ENCODE assay signal across 8 mouse cellular contexts in the genomic region with DNA sequence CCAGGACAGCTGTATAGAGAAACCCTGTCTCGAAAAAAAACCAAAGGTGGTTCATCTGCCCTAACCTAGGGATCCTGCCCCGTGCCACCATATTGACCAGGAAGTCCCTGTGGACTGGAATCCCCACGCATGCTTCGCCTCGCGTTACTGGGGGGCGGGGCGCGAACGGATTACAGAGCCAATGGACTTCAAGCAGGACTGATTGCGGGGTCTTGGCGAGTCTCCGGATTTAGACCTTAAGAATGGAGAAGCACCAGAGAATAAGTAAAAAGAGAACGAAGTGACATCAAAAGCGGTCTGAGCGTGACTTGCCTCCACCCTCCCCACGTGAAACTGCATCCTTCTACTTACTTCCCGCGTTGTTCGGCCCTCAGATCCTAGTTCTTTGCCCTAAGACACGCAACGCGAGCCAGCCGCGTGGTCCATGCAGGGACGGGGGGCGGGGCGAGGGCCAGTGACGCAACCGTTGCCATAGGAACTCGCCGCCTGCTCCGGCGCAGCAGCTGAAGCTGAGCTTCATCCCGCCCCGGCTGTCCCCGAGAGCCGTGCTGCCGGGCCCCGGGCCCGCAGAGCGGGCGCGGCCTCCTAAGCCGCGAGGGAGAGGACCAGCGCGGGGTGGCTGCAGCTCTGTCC. TPM values are rescaled to one million over a fixed set of nuclear protein-coding genes. Genes with fewer than 3 reads are reported as not detected.
DNase-seq lines count a peak whose midpoint lies in the region; ATAC-seq and TF ChIP-seq lines count a peak whose summit lies in the region.

A gene (plus strand): TSS at position 80 of the 633 bp plus-strand sequence.

- TF ChIP-seq POLR2A in bone marrow macrophage, adult 2 months (IDR thresholded peaks at IDR 0.05; ENCODE audit: borderline replicate concordance, low read depth, low read length): no peak

- no peak within 1 kb of the TSS for H3K27ac ChIP-seq in bone marrow macrophage, adult 2 months (ENCODE audit: insufficient read depth, low read depth, low read length)
- no peak within 1 kb of the TSS for H3K27ac ChIP-seq in embryonic facial prominence, embryonic 15.5 days (replicated peaks)
- H3K27ac ChIP-seq in kidney, embryonic 14.5 days (ENCODE audit: low read depth, low read length): no peak within 1 kb of the TSS
- H3K27ac ChIP-seq in limb, embryonic 15.5 days: no peak within 1 kb of the TSS
- H3K27ac ChIP-seq in midbrain, postnatal 0 days (ENCODE audit: low read depth, low read length): peak within 1 kb of the TSS; percentile 78

- H3K4me3 ChIP-seq in bone marrow macrophage, adult 2 months (ENCODE audit: insufficient read depth, low read length): peak within 1 kb of the TSS; percentile 60
- peak within 1 kb of the TSS; percentile 68 for H3K4me3 ChIP-seq in embryonic facial prominence, embryonic 15.5 days (replicated peaks)
- H3K4me3 ChIP-seq in kidney, embryonic 14.5 days (ENCODE audit: low read length): peak within 1 kb of the TSS; percentile 68
- H3K4me3 ChIP-seq in limb, embryonic 15.5 days: peak within 1 kb of the TSS; percentile 68
- H3K4me3 ChIP-seq in midbrain, postnatal 0 days (ENCODE audit: low read depth, low read length): peak within 1 kb of the TSS; percentile 87

- peaks cover 58% of the 10 kb centered on the region for H3K36me3 ChIP-seq in embryonic facial prominence, embryonic 15.5 days
- peaks cover 49% of the 10 kb centered on the region for H3K36me3 ChIP-seq in kidney, embryonic 14.5 days (ENCODE audit: control insufficient read depth, insufficient read depth, low read length)
- H3K36me3 ChIP-seq in limb, embryonic 15.5 days: peaks cover 58% of the 10 kb centered on the region
- peaks cover 45% of the 10 kb centered on the region for H3K36me3 ChIP-seq in midbrain, postnatal 0 days (ENCODE audit: insufficient read depth, low read length)

- 2% methylated on average over 45 of the region's 48 CpGs for WGBS in embryonic facial prominence, embryonic 15.5 days
- 2% methylated on average over 46 of the region's 48 CpGs for WGBS in kidney, embryonic 14.5 days
- 2% methylated on average over 43 of the region's 48 CpGs for WGBS in limb, embryonic 15.5 days
- 2% methylated on average over 42 of the region's 48 CpGs for WGBS in midbrain, postnatal 0 days

- H3K9ac ChIP-seq in embryonic facial prominence, embryonic 15.5 days: peak within 1 kb of the TSS; percentile 47
- peak within 1 kb of the TSS; percentile 63 for H3K9ac ChIP-seq in kidney, embryonic 14.5 days (ENCODE audit: low read depth, low read length)
- H3K9ac ChIP-seq in limb, embryonic 15.5 days: peak within 1 kb of the TSS; percentile 57; the same call in 1 of the 2 replicates
- H3K9ac ChIP-seq in midbrain, postnatal 0 days (replicated peaks; ENCODE audit: low read length, poor library complexity, severe bottlenecking): peak within 1 kb of the TSS; percentile 86

- DNase-seq in B cell, adult 2 months: peak; percentile 94 to 96
- peak; percentile 81 to 89 for DNase-seq in heart, adult 9 months (ENCODE audit: low spot score in 2 of 2)
- peak; percentile 93 for DNase-seq in midbrain, postnatal 0 days (ENCODE audit: low spot score)
- peak; percentile 84 to 93 for DNase-seq in spleen, postnatal 10 days (ENCODE audit: low spot score in 2 of 2)

- TF ChIP-seq CTCF in bone marrow macrophage, adult 2 months (IDR thresholded peaks at IDR 0.05; ENCODE audit: low read depth, low read length): no peak
- no peak for TF ChIP-seq CTCF in midbrain, postnatal 0 days (IDR thresholded peaks at IDR 0.05)

- H3K27me3 ChIP-seq in embryonic facial prominence, embryonic 15.5 days: peaks cover 15% of the 10 kb centered on the region
- H3K27me3 ChIP-seq in kidney, embryonic 14.5 days (ENCODE audit: control insufficient read depth, insufficient read depth, low read length): peaks cover 13% of the 10 kb centered on the region
- peaks cover 18% of the 10 kb centered on the region for H3K27me3 ChIP-seq in limb, embryonic 15.5 days
- H3K27me3 ChIP-seq in midbrain, postnatal 0 days (ENCODE audit: insufficient read depth, low read length): no peaks in the 10 kb centered on the region

- H3K4me1 ChIP-seq in bone marrow macrophage, adult 2 months (ENCODE audit: control insufficient read depth, insufficient read depth, low read length): peaks cover 6% of the 10 kb centered on the region; the same call in 1 of the 2 replicates
- H3K4me1 ChIP-seq in embryonic facial prominence, embryonic 15.5 days: peaks cover 40% of the 10 kb centered on the region
- peaks cover 17% of the 10 kb centered on the region for H3K4me1 ChIP-seq in kidney, embryonic 14.5 days (ENCODE audit: control insufficient read depth, insufficient read depth, low read length)
- H3K4me1 ChIP-seq in limb, embryonic 15.5 days: peaks cover 30% of the 10 kb centered on the region
- H3K4me1 ChIP-seq in midbrain, postnatal 0 days (ENCODE audit: insufficient read depth, low read length): peaks cover 11% of the 10 kb centered on the region; the same call in 1 of the 2 replicates

- ATAC-seq in embryonic facial prominence, embryonic 15.5 days (ENCODE audit: insufficient number of reproducible peaks, low FRiP score, low TSS enrichment, low read depth): peak; percentile 86
- ATAC-seq in kidney, embryonic 14.5 days (ENCODE audit: low FRiP score, low TSS enrichment): peak; percentile 77
- ATAC-seq in limb, embryonic 15.5 days (ENCODE audit: insufficient number of reproducible peaks, low FRiP score, low TSS enrichment, low read depth): peak; percentile 72; the same call in 1 of the 2 replicates
- peak; percentile 85 for ATAC-seq in midbrain, postnatal 0 days (ENCODE audit: low FRiP score)

- H3K9me3 ChIP-seq in embryonic facial prominence, embryonic 15.5 days (replicated peaks): no peaks in the 10 kb centered on the region
- H3K9me3 ChIP-seq in kidney, embryonic 14.5 days (ENCODE audit: control insufficient read depth, low read length): no peaks in the 10 kb centered on the region
- no peaks in the 10 kb centered on the region for H3K9me3 ChIP-seq in limb, embryonic 15.5 days
- no peaks in the 10 kb centered on the region for H3K9me3 ChIP-seq in midbrain, postnatal 0 days (ENCODE audit: low read length)

- peak within 1 kb of the TSS; percentile 99 for H3K4me2 ChIP-seq in embryonic facial prominence, embryonic 15.5 days (replicated peaks)
- H3K4me2 ChIP-seq in kidney, embryonic 14.5 days (replicated peaks; ENCODE audit: low read depth, low read length): peak within 1 kb of the TSS; percentile 99
- peak within 1 kb of the TSS; percentile 100 for H3K4me2 ChIP-seq in limb, embryonic 15.5 days
- peak within 1 kb of the TSS; percentile 84 for H3K4me2 ChIP-seq in midbrain, postnatal 0 days (ENCODE audit: low read depth, low read length, poor library complexity, severe bottlenecking)

RNA-seq across cellular contexts. Expression of the gene that starts here (rescaled TPM):
- polyA plus RNA-seq in bone marrow macrophage, adult 2 months (2012; ENCODE audit: insufficient read depth, insufficient read length, missing spikeins): 0.58 TPM in 1 of 2 replicates, not detected in the other
- 2.3 and 3.7 TPM in 2 replicates for polyA plus RNA-seq in embryonic facial prominence, embryonic 15.5 days (2015; fragmentation: Nextera tagmentation; extraction: Ambion mirVana)
- polyA plus RNA-seq in kidney, embryonic 14.5 days (2014; fragmentation: Nextera tagmentation; extraction: Ambion mirVana): 0.54 and 0.92 TPM in 2 replicates
- polyA plus RNA-seq in limb, embryonic 15.5 days (2015; fragmentation: Nextera tagmentation; extraction: Ambion mirVana): 1.3 and 1.4 TPM in 2 replicates
- 43.1 and 61.3 TPM in 2 replicates for total RNA-seq in midbrain, postnatal 0 days (2014; rRNA removed)
- 32.8 and 33.0 TPM in 2 replicates for polyA plus RNA-seq in midbrain, postnatal 0 days (2015; fragmentation: Nextera tagmentation; extraction: Ambion mirVana)

Comparison
In these comparisons a context has a peak if more than half of its experiments do, and no peak if none do; other contexts are left out.
1. Peak in ATAC-seq, H3K4me3 ChIP-seq, H3K9ac ChIP-seq and H3K4me2 ChIP-seq in kidney, embryonic 14.5 days; RNA of the gene not detected or under 1 TPM.